Mouse (Mus musculus): ENCODE results near the gene Copg2. TPM values are rescaled to one million over a fixed set of nuclear protein-coding genes. Genes with fewer than 3 reads are reported as not detected.
A peak's percentile ranks its signal among the peaks of the same experiment; 100 is the strongest.

Gene Copg2
- polyA plus RNA-seq (2016; fragmentation: Nextera tagmentation; extraction: Ambion mirVana) = 31.5 and 37.9 TPM in 2 replicates

DNA sequence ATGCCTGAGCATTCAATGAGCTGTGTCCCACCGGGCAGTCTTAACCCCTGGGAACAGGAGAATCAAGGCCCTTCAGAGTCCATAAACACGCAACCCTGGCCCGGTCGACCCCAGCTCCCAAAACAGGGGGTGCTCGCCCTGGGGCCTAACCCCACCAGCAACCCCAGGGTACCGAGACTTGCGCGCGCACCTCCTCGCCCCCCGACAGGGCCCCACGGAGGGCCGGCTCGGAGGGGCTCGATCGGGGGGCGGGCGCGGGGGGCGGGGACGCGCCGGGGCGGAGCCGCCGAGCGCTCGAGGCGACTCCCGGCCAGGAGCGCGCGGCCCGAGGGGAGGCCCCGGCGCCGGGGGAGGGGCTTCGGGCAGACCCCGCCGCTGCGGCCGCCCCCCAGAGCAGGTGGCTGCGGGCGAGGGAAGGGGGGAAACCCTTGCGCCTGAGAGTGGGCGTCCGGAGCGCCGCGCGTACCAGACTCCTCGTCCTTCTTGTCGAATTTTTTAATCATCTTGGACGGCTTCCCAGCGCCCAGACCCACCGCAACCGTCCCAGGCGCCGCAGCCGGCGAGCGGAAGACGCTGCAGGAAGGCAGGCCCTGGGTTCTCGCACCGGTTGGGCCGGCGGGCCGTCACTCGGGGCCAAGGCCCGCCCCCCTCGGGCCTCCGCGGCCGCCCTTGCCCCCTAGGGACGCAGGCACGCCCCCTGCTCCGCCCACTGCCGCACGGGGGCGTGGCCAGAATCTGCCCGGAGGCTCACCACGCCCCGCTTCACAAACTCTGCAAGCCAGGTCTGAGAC is at the start of gene Copg2:
Gene Copg2 (minus strand): TSS at position 600 of the 791 bp plus-strand sequence.
- H3K27ac ChIP-seq = peak within 1 kb of the TSS; percentile 98
- WGBS = under 1% methylated on average over 62 of the region's 83 CpGs
- peak within 1 kb of the TSS; percentile 66 for H3K4me3 ChIP-seq (replicated peaks)
- H3K36me3 ChIP-seq (replicated peaks) = no peaks in the 10 kb centered on the region
- H3K9ac ChIP-seq = peak within 1 kb of the TSS; percentile 77
- peaks cover 14% of the 10 kb centered on the region for H3K4me1 ChIP-seq
- no peaks in the 10 kb centered on the region for H3K9me3 ChIP-seq
- H3K4me2 ChIP-seq = peak within 1 kb of the TSS; percentile 57
- H3K27me3 ChIP-seq = no peaks in the 10 kb centered on the region
- peak; percentile 99 for ATAC-seq (ENCODE audit: low FRiP score)

DNA sequence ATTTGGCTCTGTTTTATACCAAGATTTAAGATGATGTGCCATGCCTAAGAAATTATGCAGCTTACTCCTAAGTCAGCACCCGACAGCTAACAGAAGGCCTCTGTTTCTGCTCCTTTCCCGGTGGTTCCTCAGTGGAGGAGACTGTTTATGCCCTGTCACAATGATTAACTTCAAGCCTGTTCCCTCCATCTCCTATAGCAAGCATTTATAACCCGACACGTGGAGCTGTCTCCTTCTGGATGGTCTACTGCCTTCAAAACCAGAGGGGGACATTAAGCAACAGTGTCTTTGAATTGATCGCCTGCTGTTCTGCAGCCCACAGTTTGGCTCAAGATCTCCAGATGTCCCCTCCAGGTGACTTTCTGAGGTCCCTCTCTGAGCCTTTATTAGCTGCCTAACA is 42.7 kb upstream of the Copg2 start:
- no peaks in the 10 kb centered on the region for H3K36me3 ChIP-seq (replicated peaks)
- H3K4me1 ChIP-seq = no peaks in the 10 kb centered on the region
- no peak overlapping the region for H3K27ac ChIP-seq
- ATAC-seq (ENCODE audit: low FRiP score) = no peak
- no peak overlapping the region for H3K4me3 ChIP-seq (replicated peaks)
- no peaks in the 10 kb centered on the region for H3K9me3 ChIP-seq
- WGBS = 82% methylated on average over 5 of the region's 5 CpGs
- no peak overlapping the region for H3K9ac ChIP-seq
- H3K4me2 ChIP-seq = no peak overlapping the region
- no peaks in the 10 kb centered on the region for H3K27me3 ChIP-seq

GRCm38 (mm10) chr6:30922821-30923220 is 26.2 kb upstream of the Copg2 start:
- peaks cover 5% of the 10 kb centered on the region; the same call in 1 of the 2 replicates for H3K4me1 ChIP-seq
- no peak overlapping the region for H3K4me3 ChIP-seq (replicated peaks)
- WGBS = 44% methylated on average over 2 of the region's 2 CpGs
- H3K9ac ChIP-seq = no peak overlapping the region
- H3K27ac ChIP-seq = no peak overlapping the region
- no peaks in the 10 kb centered on the region for H3K27me3 ChIP-seq
- no peaks in the 10 kb centered on the region for H3K9me3 ChIP-seq
- H3K4me2 ChIP-seq = no peak overlapping the region
- H3K36me3 ChIP-seq (replicated peaks) = no peaks in the 10 kb centered on the region
- no peak for ATAC-seq (ENCODE audit: low FRiP score)

GRCm38 (mm10) chr6:30921826-30922225 is 25.2 kb upstream of the Copg2 start:
- Histone ChIP-seq H3K4me1 (peaks cover 5% of the 10 kb centered on the region; the same call in 1 of the 2 replicates), H3K27me3 (no peaks in the 10 kb centered on the region), H3K4me3 (replicated peaks) (no peak overlapping the region), H3K9ac (no peak overlapping the region), H3K27ac (no peak overlapping the region), H3K4me2 (no peak overlapping the region), H3K9me3 (no peaks in the 10 kb centered on the region), H3K36me3 (replicated peaks) (no peaks in the 10 kb centered on the region)
- no peak for ATAC-seq (ENCODE audit: low FRiP score)
- 71% methylated on average over 10 of the region's 11 CpGs for WGBS

DNA sequence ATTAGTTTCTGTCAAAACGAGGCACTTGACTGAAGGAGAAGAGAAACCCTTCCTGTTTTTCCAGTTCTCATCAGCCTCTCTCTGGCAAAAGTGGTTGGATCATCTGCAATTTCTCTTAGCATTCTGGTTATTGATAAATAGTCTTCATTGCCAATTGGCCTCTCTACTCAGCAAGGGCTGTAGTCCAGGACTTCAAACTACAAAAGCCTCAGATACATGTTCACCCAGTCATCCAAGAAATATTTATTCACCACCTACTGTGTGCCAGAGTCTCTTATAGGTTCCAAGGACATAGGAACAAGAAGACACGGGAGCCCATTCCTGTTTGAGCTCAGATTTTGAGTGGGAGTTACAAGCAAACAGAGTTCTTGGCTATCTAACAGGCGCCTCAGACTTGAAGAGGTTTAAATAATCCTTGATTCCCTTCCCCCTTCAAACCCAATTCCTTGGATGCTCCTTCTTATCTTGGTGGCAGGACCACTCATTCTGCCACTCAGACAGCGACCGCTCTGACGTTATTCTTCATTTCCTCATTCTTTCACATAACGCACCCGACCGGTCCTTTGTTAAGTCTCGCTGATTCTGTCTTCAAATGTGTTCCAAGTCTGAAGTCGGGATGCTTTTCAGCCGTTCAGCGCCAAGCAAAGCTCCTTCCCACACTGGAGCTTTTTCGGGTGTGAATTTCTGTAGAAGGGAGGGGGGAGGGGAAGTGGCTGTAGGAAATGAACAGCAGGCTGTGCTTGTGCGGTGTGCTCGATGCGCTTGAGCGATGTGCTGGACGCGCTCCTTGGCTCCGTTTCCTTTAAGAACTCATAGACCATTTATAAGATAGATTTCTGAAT is 24.5 kb upstream of the Copg2 start:
- ATAC-seq (ENCODE audit: low FRiP score) = no peak
- H3K9me3 ChIP-seq = no peaks in the 10 kb centered on the region
- H3K4me3 ChIP-seq (replicated peaks) = 0 out of 2 replicates have a peak overlapping the region, but pooled peaks have one; percentile 14
- H3K27me3 ChIP-seq = no peaks in the 10 kb centered on the region
- H3K4me2 ChIP-seq = peak overlapping the region; percentile 41
- peak overlapping the region; percentile 36; the same call in 1 of the 2 replicates for H3K9ac ChIP-seq
- H3K4me1 ChIP-seq = peaks cover 5% of the 10 kb centered on the region; the same call in 1 of the 2 replicates
- 52% methylated on average over 21 of the region's 21 CpGs for WGBS
- H3K36me3 ChIP-seq (replicated peaks) = no peaks in the 10 kb centered on the region
- H3K27ac ChIP-seq = no peak overlapping the region

DNA sequence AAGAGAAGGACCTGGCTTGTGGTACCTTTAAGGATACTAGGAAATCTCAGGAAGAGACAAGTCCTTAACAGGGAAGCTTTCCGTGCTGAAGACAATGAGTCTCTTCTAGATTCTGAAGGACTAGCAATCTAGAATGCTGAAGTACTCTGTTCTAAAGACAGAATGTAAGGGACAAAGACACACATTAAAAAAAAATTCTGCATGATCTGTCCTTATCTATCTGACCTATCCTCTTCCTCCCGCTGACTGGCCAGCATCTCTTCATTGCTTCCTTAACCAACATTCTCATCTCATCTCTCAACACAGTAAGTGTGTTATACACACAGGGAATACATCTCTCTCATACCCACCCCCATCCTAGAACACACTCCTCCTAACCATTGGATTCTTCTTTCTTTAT is 18.9 kb upstream of the Copg2 start, which contains the start of gene Tsga13:
Gene Tsga13 (minus strand): TSS at position 101 of the 400 bp plus-strand sequence.
- no peak for ATAC-seq (ENCODE audit: low FRiP score)
- 88% methylated on average over 2 of the region's 2 CpGs for WGBS
- Histone ChIP-seq H3K36me3 (replicated peaks) (no peaks in the 10 kb centered on the region), H3K4me3 (replicated peaks) (no peak within 1 kb of the TSS), H3K27me3 (no peaks in the 10 kb centered on the region), H3K4me1 (no peaks in the 10 kb centered on the region), H3K9me3 (no peaks in the 10 kb centered on the region), H3K27ac (no peak within 1 kb of the TSS), H3K9ac (no peak within 1 kb of the TSS), H3K4me2 (no peak within 1 kb of the TSS)

GRCm38 (mm10) chr6:30907970-30908369 is 11.4 kb upstream of the Copg2 start:
- Histone ChIP-seq H3K9ac (no peak overlapping the region), H3K36me3 (replicated peaks) (no peaks in the 10 kb centered on the region), H3K27me3 (no peaks in the 10 kb centered on the region), H3K4me2 (no peak overlapping the region), H3K4me3 (replicated peaks) (no peak overlapping the region), H3K4me1 (peaks cover 6% of the 10 kb centered on the region; the same call in 1 of the 2 replicates), H3K9me3 (no peaks in the 10 kb centered on the region), H3K27ac (no peak overlapping the region)
- WGBS = 41% methylated on average over 3 of the region's 3 CpGs
- ATAC-seq (ENCODE audit: low FRiP score) = no peak

- Histone ChIP-seq H3K4me2 (no peak overlapping the region), H3K4me3 (replicated peaks) (no peak overlapping the region), H3K36me3 (replicated peaks) (no peaks in the 10 kb centered on the region), H3K4me1 (peaks cover 6% of the 10 kb centered on the region; the same call in 1 of the 2 replicates), H3K27ac (no peak overlapping the region), H3K27me3 (no peaks in the 10 kb centered on the region), H3K9ac (no peak overlapping the region), H3K9me3 (no peaks in the 10 kb centered on the region)
- WGBS = 66% methylated on average over 5 of the region's 5 CpGs
- ATAC-seq (ENCODE audit: low FRiP score) = no peak
Observed at GRCm38 (mm10) chr6:30904911-30905310, 8.3 kb upstream of the Copg2 start.

DNA sequence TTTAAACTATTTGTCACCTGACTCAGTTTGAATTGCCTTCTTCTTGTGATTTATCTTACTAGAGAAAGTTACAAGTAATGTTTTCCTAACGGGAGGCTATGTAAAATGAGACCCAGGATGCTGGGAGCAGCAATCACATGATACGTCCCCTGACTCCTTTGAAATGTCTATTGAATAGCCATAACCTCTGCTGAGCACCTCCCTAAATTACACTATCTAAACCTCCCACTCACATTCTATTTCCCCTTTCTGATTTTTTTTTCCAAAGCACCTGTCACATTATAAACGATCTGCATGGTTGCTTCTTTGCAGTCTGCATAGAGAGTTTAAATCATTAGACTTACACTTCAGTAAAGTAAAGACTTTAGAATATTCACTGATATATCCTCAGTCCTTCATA is 7.4 kb upstream of the Copg2 start:
- whole genome bisulfite sequencing = 55% methylated on average over 3 of the region's 3 CpGs
- no peak overlapping the region for H3K4me2 ChIP-seq
- no peaks in the 10 kb centered on the region for H3K27me3 ChIP-seq
- H3K36me3 ChIP-seq (replicated peaks) = no peaks in the 10 kb centered on the region
- H3K4me1 ChIP-seq = peaks cover 6% of the 10 kb centered on the region; the same call in 1 of the 2 replicates
- H3K4me3 ChIP-seq (replicated peaks) = no peak overlapping the region
- H3K27ac ChIP-seq = no peak overlapping the region
- no peaks in the 10 kb centered on the region for H3K9me3 ChIP-seq
- no peak overlapping the region for H3K9ac ChIP-seq
- no peak for ATAC-seq (ENCODE audit: low FRiP score)

GRCm38 (mm10) chr6:30897520-30897919 is 926 bp upstream of the Copg2 start:
- Histone ChIP-seq H3K27me3 (no peaks in the 10 kb centered on the region), H3K4me2 (no peak overlapping the region), H3K27ac (no peak overlapping the region), H3K36me3 (replicated peaks) (no peaks in the 10 kb centered on the region), H3K9me3 (no peaks in the 10 kb centered on the region), H3K4me1 (peaks cover 14% of the 10 kb centered on the region), H3K9ac (no peak overlapping the region), H3K4me3 (replicated peaks) (no peak overlapping the region)
- WGBS = 79% methylated on average over 6 of the region's 6 CpGs
- no peak for ATAC-seq (ENCODE audit: low FRiP score)

DNA sequence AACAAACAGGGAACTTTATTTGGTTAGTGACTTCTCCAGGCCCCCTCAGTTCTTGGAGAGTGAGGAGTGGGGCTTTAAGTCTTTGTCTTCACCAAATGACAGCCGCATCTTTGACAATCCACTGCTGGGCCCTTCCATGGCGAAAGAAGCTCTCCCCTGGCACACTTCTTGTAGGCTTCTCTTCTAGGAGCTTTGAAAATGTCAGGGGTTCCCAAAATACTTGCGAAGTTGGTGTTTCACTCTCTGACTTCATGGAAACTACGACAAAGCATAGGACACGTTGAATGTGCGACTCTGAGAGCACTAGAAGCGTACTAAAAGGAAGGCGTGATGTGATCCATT is 363 bp upstream of the Copg2 start:
- Histone ChIP-seq H3K4me1 (peaks cover 14% of the 10 kb centered on the region), H3K36me3 (replicated peaks) (no peaks in the 10 kb centered on the region), H3K4me3 (replicated peaks) (peak overlapping the region; percentile 66), H3K27ac (peak overlapping the region; percentile 98), H3K9ac (peak overlapping the region; percentile 77), H3K4me2 (peak overlapping the region; percentile 57), H3K9me3 (no peaks in the 10 kb centered on the region), H3K27me3 (no peaks in the 10 kb centered on the region)
- 20% methylated on average over 8 of the region's 8 CpGs for WGBS
- no peak for ATAC-seq (ENCODE audit: low FRiP score)

DNA sequence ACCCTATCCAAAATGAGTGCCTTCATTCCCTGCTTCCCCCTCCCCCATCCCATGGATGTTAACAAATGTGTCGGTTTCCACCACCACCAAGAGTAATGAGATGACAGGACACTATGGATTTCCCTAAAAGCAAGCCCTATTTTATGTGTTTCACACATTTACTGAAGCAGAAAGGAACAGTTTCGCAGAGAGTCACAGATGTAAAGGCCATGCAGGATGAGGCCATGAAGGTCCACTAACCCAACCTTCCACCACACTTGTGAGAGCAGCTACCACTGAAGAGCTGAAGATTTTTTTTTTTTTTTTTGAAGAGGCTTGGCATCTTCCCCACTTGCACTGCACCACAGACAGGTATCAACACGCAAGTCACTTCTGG is 787 bp downstream of the Copg2 start:
- H3K4me1 ChIP-seq = peaks cover 14% of the 10 kb centered on the region
- no peaks in the 10 kb centered on the region for H3K27me3 ChIP-seq
- H3K4me2 ChIP-seq = peak overlapping the region; percentile 57
- peak overlapping the region; percentile 77 for H3K9ac ChIP-seq
- H3K27ac ChIP-seq = peak overlapping the region; percentile 98
- ATAC-seq (ENCODE audit: low FRiP score) = no peak
- WGBS = 16% methylated on average over 3 of the region's 3 CpGs
- 0 out of 2 replicates have a peak, but pooled peaks cover 4% of the 10 kb centered on the region for H3K36me3 ChIP-seq (replicated peaks)
- peak overlapping the region; percentile 66 for H3K4me3 ChIP-seq (replicated peaks)
- H3K9me3 ChIP-seq = no peaks in the 10 kb centered on the region
